In genomic region chr19:44640021-44640420, GRCm38 (mm10) we compare ENCODE assay signal across 10 mouse cellular contexts.
DNase-seq lines count a peak whose midpoint lies in the region; ATAC-seq and TF ChIP-seq lines count a peak whose summit lies in the region.
"Had no signal": no experiment of that assay in that cellular context is flagged by ENCODE, and none has a peak within 500 bp of the region (broad histone marks: within the 10 kb centered on the region; RNA-seq: fewer than 3 reads in every experiment).

No protein-coding gene starts in this region.

- H3K4me3 ChIP-seq in heart, embryonic 15.5 days = peak overlapping the region; percentile 20; the same call in 1 of the 2 replicates
- H3K4me3 ChIP-seq in heart, adult 2 months = no peak overlapping the region
- peak overlapping the region; percentile 14 for H3K4me3 ChIP-seq in hindbrain, embryonic 14.5 days (replicated peaks; ENCODE audit: low read length)
- H3K4me3 ChIP-seq in midbrain, embryonic 15.5 days = peak overlapping the region; percentile 28

- no peaks in the 10 kb centered on the region for H3K36me3 ChIP-seq in heart, embryonic 15.5 days
- no peaks in the 10 kb centered on the region for H3K36me3 ChIP-seq in heart, adult 2 months (ENCODE audit: control insufficient read depth, insufficient read depth, low read length)
- H3K36me3 ChIP-seq in hindbrain, embryonic 14.5 days (replicated peaks; ENCODE audit: control insufficient read depth, insufficient read depth) = no peaks in the 10 kb centered on the region
- no peaks in the 10 kb centered on the region for H3K36me3 ChIP-seq in midbrain, embryonic 15.5 days (replicated peaks)

- no peak for TF ChIP-seq EP300 in heart, adult 2 months (IDR thresholded peaks at IDR 0.05; ENCODE audit: insufficient read depth, low read depth, low read length)

- no peaks in the 10 kb centered on the region for H3K9me3 ChIP-seq in heart, embryonic 15.5 days (replicated peaks)
- H3K9me3 ChIP-seq in hindbrain, embryonic 14.5 days (ENCODE audit: control insufficient read depth, low read length) = no peaks in the 10 kb centered on the region
- H3K9me3 ChIP-seq in midbrain, embryonic 15.5 days = no peaks in the 10 kb centered on the region

- ATAC-seq in heart, embryonic 15.5 days (replicated peaks; ENCODE audit: insufficient number of reproducible peaks, insufficient read depth, low FRiP score, low read depth) = no peak
- ATAC-seq in hindbrain, embryonic 14.5 days (ENCODE audit: low FRiP score) = no peak
- ATAC-seq in midbrain, embryonic 15.5 days (replicated peaks) = no peak

- H3K79me2 ChIP-seq in heart, adult 2 months (replicated peaks; ENCODE audit: control insufficient read depth, insufficient read depth, low read length) = no peaks in the 10 kb centered on the region

- intact Hi-C loops in heart, adult 2 months (cut with DNase I) = no loop called here

- H3K9ac ChIP-seq in heart, embryonic 15.5 days = no peak overlapping the region
- H3K9ac ChIP-seq in heart, adult 2 months (ENCODE audit: low read depth, low read length) = no peak overlapping the region
- H3K9ac ChIP-seq in hindbrain, embryonic 14.5 days = peak overlapping the region; percentile 31; the same call in 1 of the 2 replicates
- peak overlapping the region; percentile 28 for H3K9ac ChIP-seq in midbrain, embryonic 15.5 days

- WGBS in heart, embryonic 15.5 days = 1% methylated on average over 26 of the region's 26 CpGs
- WGBS in heart, adult 2 months = 1% methylated on average over 26 of the region's 26 CpGs
- WGBS in hindbrain, embryonic 14.5 days = under 1% methylated on average over 26 of the region's 26 CpGs
- 2% methylated on average over 26 of the region's 26 CpGs for WGBS in midbrain, embryonic 15.5 days

- no peak for DNase-seq in heart, adult 2 months
- DNase-seq in embryo, embryonic 11 days = peak; percentile 47
- no peak for DNase-seq in hindbrain, embryonic 14.5 days (ENCODE audit: low spot score)
- DNase-seq in cerebellum, adult 9-10 months = no peak
- DNase-seq in adrenal gland, adult 18-20 months (ENCODE audit: low spot score in 2 of 2) = no peak
- no peak for DNase-seq in right cerebral cortex, adult 18-20 months
- DNase-seq: adrenal gland, adult 2 months; right cerebral cortex, postnatal 25 days had no signal

- H3K4me2 ChIP-seq in heart, embryonic 15.5 days = peak overlapping the region; percentile 49
- H3K4me2 ChIP-seq in hindbrain, embryonic 14.5 days (replicated peaks) = peak overlapping the region; percentile 54
- peak overlapping the region; percentile 67 for H3K4me2 ChIP-seq in midbrain, embryonic 15.5 days

- no peak for TF ChIP-seq POLR2A in heart, adult 2 months (IDR thresholded peaks at IDR 0.05; ENCODE audit: insufficient read depth, low read depth, low read length)

- TF ChIP-seq CTCF in heart, adult 2 months (IDR thresholded peaks at IDR 0.05) = no peak

- H3K27me3 ChIP-seq in heart, embryonic 15.5 days = peaks cover 94% of the 10 kb centered on the region
- H3K27me3 ChIP-seq in heart, adult 2 months (ENCODE audit: control insufficient read depth, insufficient read depth, low read length) = peaks cover 3% of the 10 kb centered on the region
- peaks cover 23% of the 10 kb centered on the region; the same call in 1 of the 2 replicates for H3K27me3 ChIP-seq in hindbrain, embryonic 14.5 days (ENCODE audit: control insufficient read depth, insufficient read depth, low read length)
- peaks cover 32% of the 10 kb centered on the region for H3K27me3 ChIP-seq in midbrain, embryonic 15.5 days (replicated peaks)

- H3K27ac ChIP-seq in heart, embryonic 15.5 days = no peak overlapping the region
- H3K27ac ChIP-seq in heart, adult 2 months = no peak overlapping the region
- peak overlapping the region; percentile 43; the same call in 1 of the 2 replicates for H3K27ac ChIP-seq in hindbrain, embryonic 14.5 days
- no peak overlapping the region for H3K27ac ChIP-seq in midbrain, embryonic 15.5 days

- H3K4me1 ChIP-seq in heart, embryonic 15.5 days (replicated peaks) = peaks cover 4% of the 10 kb centered on the region; the same call in 1 of the 2 replicates
- no peaks in the 10 kb centered on the region for H3K4me1 ChIP-seq in heart, adult 2 months (ENCODE audit: control insufficient read depth, insufficient read depth, low read length)
- H3K4me1 ChIP-seq in hindbrain, embryonic 14.5 days (replicated peaks; ENCODE audit: control insufficient read depth, insufficient read depth, low read length) = peaks cover 9% of the 10 kb centered on the region
- H3K4me1 ChIP-seq in midbrain, embryonic 15.5 days = peaks cover 7% of the 10 kb centered on the region

Comparison
In these comparisons a context has a peak if more than half of its experiments do, and no peak if none do; other contexts are left out.
1. H3K9ac ChIP-seq: peak in hindbrain, embryonic 14.5 days (single experiment) and midbrain, embryonic 15.5 days (single experiment); none in heart, embryonic 15.5 days (single experiment) and heart, adult 2 months (single experiment).
2. Peak in every context shown above with its lines, with median percentiles within 50 percentile points of each other: H3K4me2 ChIP-seq.